Mouse (Mus musculus): Measurements from ENCODE around the gene Ccdc180. TPM values are rescaled to one million over a fixed set of nuclear protein-coding genes. Genes with fewer than 3 reads are reported as not detected.

The Ccdc180 gene
- total RNA-seq (2021) = not detected
- long read RNA-seq, experiment 1 = 0 reads
- long read RNA-seq, experiment 2 = 0 reads

- DNase-seq = peak; percentile 32
Measured at GRCm38 (mm10) chr4:45890066-45890761, at the start of gene Ccdc180. TSS of gene Ccdc180 (plus strand) at chr4:45890303.

- DNase-seq = no peak
Measured at GRCm38 (mm10) chr4:45844355-45844754, 45.7 kb upstream of the Ccdc180 start.

- DNase-seq = no peak
Measured at GRCm38 (mm10) chr4:45846263-45846662, 43.8 kb upstream of the Ccdc180 start.

- no peak for DNase-seq
Measured at GRCm38 (mm10) chr4:45848109-45848824, 41.8 kb upstream of the Ccdc180 start, which contains the start of gene Stra6l. TSS of gene Stra6l (plus strand) at chr4:45848664.

- no peak for DNase-seq
Measured at GRCm38 (mm10) chr4:45848825-45849156, 41.3 kb upstream of the Ccdc180 start.

- DNase-seq = no peak
Measured at GRCm38 (mm10) chr4:45849419-45849818, 40.7 kb upstream of the Ccdc180 start.

- peak; percentile 82 for DNase-seq
Measured at GRCm38 (mm10) chr4:45851640-45852051, 38.5 kb upstream of the Ccdc180 start.

- DNase-seq = peak; percentile 18
Measured at GRCm38 (mm10) chr4:45853496-45854246, 36.4 kb upstream of the Ccdc180 start.

- peak; percentile 50 for DNase-seq
Measured at GRCm38 (mm10) chr4:45855803-45856424, 34.2 kb upstream of the Ccdc180 start.

- no peak for DNase-seq
Measured at GRCm38 (mm10) chr4:45861160-45861559, 28.9 kb upstream of the Ccdc180 start.

- DNase-seq = no peak
Measured at GRCm38 (mm10) chr4:45867416-45867815, 22.7 kb upstream of the Ccdc180 start.

GRCm38 (mm10) chr4:45869021-45869815, 20.9 kb upstream of the Ccdc180 start:
- no peak for DNase-seq

GRCm38 (mm10) chr4:45872147-45872546, 18.0 kb upstream of the Ccdc180 start:
- no peak for DNase-seq

GRCm38 (mm10) chr4:45878929-45879328, 11.2 kb upstream of the Ccdc180 start:
- no peak for DNase-seq

GRCm38 (mm10) chr4:45882521-45882920, 7.6 kb upstream of the Ccdc180 start:
- DNase-seq = no peak

GRCm38 (mm10) chr4:45883250-45883649, 6.9 kb upstream of the Ccdc180 start:
- no peak for DNase-seq

- DNase-seq = no peak
Measured at GRCm38 (mm10) chr4:45889487-45889886, 616 bp upstream of the Ccdc180 start.

GRCm38 (mm10) chr4:45896425-45897081, 6.5 kb downstream of the Ccdc180 start:
- DNase-seq = no peak

- DNase-seq = no peak
Measured at GRCm38 (mm10) chr4:45898413-45898812, 8.3 kb downstream of the Ccdc180 start.

GRCm38 (mm10) chr4:45909256-45909655, 19.2 kb downstream of the Ccdc180 start:
- DNase-seq = no peak

GRCm38 (mm10) chr4:45909924-45910323, 19.8 kb downstream of the Ccdc180 start:
- no peak for DNase-seq

Data from gastrocnemius, postnatal 25 days (tissue).